Mouse (Mus musculus) adrenal gland, postnatal 4 days (tissue): ENCODE results near the gene Zfp180. TPM values are rescaled to one million over a fixed set of nuclear protein-coding genes. Genes with fewer than 3 reads are reported as not detected.
"Not testable (repeated sequence)": the region's sequence is repeated elsewhere in the genome, so short reads cannot be mapped to it uniquely, and the experiment has no call there.

Experiments
- DNase-seq, 2 experiments: peaks; one replicate each; pipeline ENCODE4 v3.0.0; 2021 to 2022; ENCODE audit warnings: low spot score in 2 of 2, mixed read lengths in 2 of 2
- long read RNA-seq, 2 experiments: library from polyadenylated mRNA; stranded (forward); transcript quantifications; one replicate each; pipeline ENCODE4 v2.0.0; 2021
- total RNA-seq, 2 experiments: library from RNA; stranded (reverse); gene quantifications; 2 replicates each; pipeline ENCODE4 v1.2.3; 2021

The Zfp180 gene
- total RNA-seq, result 10 to 100 TPM; 19.9 to 20.8 TPM
- long read RNA-seq, experiment 1, partial matches to known transcripts, result 0 of 2 reads
- long read RNA-seq, experiment 1, other reads (novel, unspliced or antisense), result 2 of 2 reads
- long read RNA-seq, experiment 2, partial matches to known transcripts, result 5 of 7 reads
- long read RNA-seq, experiment 2, other reads (novel, unspliced or antisense), result 1 of 7 reads

DNA sequence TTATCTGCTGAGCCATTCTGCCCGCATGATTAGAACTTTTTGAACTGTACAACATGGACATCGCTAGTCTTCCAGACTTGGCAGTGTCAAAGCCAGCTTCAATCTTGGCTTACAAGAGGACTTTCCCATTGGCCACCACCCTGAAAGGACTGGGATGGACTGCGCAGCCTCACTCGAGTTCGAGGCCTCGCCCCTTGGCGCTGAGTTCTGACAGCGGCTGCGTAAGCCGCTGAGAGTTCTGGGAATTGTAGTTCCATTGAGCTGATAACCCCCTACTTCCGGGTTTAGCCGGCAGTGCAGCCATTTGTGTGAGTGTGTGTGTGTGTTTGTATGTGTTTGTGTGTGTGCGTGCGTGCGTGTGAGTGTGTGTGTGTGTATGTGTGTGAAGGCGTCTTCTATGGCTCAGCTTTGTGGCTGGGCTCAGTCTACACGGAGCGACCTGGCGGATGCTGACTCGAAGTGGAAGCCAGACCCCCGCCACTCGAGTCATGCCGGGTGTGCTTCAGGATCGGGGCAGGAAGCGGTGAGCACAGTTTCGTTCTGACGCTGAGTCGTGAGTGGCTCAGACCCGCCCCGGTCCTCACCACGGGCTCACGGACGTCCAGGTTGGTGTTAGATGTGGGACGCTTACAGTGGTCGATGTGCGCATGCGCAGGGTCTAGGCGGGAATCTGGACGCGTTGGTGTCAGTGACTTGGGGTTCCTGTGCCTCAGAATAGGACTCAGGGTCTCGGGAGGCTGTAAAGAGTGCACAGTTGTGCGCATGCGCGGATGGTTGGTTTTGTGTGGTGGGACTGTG is at the start of gene Zfp180:
Zfp180 (plus strand) TSS at position 291 of the 798 bp plus-strand sequence.
- peak; percentile 68 to 86 for DNase-seq

DNA sequence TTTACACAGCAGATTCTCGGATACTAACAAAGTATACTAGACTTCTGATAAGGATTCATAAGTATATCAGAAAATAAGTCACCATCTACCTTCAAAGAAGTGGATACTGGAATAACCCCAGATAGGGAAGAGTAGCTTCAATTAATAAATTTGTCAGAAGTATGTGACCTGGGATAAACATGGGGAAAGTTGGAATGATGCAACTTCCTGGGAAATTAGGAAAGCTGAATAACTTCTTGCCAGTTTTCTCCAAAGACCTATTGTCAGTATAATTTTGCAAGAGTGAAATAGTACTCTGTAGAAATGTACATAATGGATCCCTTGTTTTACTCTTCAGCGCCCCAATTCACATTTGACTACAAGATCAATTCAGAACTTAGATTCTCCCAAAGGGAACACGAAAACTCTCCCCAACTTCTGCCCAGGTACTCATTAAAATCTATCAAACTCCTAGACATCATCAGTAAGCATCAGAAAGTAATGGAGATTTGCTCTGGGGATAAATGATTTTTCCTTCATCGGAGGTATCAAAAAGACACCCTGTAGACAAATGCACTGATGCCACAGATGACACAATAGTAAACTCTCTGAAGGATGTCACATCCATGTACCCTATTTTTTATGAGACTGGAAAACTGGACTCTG is 28.9 kb upstream of the Zfp180 start, which contains the start of gene Vmn1r183:
Vmn1r183 (plus strand) TSS at position 595 of the 645 bp plus-strand sequence.
- no peak for DNase-seq

DNA sequence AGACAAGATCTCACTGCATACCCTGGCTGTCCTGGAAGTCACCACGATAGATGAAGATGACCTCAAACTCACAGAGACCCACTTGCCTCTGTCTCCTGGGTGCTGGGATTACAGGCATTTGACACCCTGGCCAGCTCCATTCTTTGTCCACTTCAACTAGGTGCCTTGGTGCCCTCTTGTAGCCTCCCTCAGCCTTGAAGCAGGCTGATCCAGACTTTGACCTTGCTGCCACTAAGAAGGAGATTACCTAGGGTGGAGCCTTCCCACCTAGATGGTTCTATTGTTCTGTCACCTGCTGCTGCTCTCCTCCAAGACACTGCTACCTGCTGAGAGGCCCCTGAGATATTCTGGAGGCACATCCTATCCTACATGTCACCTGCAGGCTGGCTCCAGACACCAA is 7.3 kb upstream of the Zfp180 start:
- DNase-seq, result not testable (repeated sequence)

DNA sequence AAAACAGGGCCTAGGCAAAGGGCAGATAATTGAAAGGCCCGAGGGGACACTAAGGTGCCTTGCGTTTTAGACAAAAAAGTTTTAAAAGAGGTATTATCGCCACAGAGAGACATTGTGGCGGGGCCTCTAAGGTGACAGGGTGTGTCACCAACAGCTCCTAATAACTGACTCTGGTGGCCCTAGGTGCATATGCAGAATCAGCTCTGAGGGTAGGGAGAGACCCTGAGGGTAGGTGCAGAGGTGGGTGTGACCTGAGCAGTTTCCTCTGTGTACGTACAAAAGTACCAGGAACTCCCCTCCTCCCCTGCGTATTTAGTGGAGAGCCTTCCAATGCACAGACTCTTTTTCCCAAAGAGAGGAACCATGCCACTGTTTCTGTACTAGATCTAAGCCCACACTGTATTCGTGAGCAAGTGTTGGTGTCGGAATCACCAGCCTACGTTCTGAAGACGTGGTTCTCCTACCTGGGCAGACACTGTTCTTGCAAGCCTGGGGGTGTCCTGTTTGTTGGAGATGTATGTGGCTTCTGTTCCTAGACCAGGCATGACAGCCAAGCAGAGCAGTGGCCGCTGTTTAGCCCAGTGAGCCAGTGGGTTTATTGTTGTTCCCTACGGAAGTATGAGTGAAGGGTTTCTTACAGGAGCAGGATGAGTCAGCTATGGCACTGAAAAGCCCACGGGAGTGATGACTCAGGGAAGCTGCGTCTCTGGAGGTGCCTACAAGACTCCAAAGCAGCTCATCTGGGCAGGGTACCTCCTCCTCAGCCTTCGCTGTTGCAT is 922 bp downstream of the Zfp180 start:
- DNase-seq, result no peak

DNA sequence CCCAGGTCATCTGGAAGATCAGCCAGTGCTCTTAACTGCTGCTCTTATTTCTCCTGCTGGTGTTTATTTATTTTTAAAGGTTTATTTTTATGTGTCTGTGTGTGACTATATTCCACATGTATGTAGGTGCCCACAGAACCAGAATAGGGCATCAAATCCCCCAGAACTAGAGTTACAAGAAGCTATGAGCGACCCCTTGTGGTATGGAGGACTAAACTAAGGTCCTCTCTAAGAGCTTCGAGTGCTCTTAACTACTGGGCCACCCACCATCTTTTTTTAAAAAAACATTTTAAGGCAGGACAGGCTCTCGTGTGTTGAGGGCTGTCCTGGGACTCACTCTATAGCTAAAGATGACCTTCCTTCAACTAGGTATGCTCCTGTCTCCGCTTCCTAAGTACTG is 5.1 kb downstream of the Zfp180 start:
- DNase-seq, result no peak

DNA sequence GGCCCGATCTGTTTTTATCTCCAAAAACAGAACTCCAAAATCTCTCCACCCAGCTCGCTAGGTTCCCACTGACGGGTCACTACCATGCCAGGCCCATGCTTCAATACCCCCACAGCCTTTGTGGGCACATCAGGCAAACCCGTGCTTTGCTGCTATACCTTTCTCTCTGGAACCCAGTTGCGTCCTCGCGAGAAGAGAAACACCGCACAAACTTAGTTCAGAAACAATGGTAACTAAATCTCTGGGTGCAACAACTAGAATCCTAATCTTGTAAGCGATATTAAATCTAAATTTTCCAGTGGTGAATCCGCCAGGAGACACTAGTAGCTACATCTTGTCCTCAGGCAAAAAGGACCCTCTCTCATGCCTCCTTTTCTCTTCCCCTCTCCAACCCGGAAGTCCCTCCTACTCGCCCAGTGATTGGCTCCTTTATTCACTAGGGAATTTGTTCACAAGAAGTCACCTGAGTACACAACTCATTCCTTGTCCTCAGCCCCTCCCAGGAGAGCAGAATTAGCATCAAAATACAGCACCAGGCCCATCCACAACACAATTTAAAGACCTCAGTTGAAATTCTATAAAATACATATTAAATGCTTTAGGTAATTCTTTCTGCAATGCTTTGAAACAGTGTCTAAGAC is 5.9 kb downstream of the Zfp180 start:
- no peak for DNase-seq

DNA sequence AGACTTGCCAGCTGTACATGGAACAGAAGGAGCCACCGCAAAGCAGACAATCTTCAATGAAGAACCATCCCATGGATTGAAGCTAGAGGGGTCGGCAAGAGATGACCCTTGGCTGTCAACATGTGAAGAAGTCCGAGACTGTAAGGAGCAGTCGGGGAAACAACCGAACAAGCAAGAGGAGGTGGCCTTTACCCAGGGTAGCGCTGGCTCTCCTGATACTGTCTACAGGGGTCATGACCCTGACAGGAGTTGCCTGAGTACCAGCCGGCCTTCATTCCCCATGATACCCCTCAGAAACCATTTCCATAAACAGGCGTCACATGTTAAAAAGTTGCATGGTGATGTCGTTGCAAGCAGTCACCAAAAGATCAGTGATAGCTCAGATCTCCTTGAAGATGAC is 22.7 kb downstream of the Zfp180 start:
- no peak for DNase-seq

DNA sequence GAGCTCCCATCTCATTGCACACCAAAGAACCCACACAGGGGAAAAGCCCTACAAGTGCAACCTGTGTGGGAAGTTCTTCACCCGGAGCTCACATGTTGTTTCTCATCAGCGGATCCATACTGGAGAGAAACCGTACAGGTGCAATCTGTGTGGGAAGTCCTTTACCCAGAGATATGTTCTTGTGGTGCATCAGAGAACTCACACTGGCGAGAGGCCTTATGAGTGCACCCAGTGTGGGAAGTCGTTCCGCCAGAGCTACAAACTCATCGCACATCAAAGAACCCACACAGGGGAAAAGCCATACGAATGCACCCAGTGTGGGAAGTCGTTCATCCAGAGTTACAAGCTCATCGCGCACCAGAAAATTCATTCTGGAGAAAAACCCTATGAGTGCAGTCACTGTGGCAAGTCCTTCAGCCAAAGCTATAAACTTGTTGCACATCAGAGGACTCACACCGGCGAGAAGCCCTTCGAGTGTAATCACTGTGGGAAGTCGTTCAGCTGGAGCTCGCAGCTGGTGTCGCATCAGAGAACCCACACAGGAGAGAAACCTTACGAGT is 23.5 kb downstream of the Zfp180 start:
- no peak for DNase-seq

DNA sequence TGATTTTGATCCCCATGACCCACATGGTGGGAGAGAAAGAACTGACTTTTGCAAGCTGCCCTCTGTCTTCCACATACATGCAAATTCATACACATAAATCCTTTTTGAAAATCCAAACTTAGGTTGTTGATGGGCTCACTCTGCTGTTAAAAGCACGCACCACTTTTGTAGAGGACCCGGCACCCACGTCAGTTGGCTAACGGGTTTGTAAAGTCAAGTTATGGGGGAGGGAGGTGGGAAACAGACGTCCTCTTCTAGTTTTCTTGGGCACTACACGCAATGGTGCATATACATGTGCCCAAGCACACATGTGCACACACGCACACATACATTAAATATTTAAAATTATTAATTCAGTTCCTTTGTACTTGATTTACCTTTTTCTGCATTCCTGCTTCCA is 29.1 kb downstream of the Zfp180 start:
- no peak for DNase-seq

DNA sequence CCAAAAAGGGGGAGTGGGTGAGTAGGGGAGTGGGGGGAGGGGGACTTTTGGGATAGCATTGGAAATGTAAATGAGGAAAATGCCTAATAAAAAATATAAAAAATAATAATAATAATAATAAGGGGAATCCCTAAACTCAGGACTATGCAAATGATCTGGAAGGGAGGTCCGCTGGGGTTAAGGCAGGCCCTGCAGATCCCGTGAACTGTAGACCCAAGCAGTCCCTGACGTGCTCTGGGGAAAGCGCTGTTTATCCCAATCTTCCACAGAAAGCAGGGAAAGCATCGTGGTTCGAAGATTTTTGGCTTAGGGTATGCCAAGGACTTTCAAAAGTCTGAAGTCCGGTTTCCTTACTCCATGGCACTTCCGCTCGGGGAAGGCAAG is 30.0 kb downstream of the Zfp180 start:
- no peak for DNase-seq

DNA sequence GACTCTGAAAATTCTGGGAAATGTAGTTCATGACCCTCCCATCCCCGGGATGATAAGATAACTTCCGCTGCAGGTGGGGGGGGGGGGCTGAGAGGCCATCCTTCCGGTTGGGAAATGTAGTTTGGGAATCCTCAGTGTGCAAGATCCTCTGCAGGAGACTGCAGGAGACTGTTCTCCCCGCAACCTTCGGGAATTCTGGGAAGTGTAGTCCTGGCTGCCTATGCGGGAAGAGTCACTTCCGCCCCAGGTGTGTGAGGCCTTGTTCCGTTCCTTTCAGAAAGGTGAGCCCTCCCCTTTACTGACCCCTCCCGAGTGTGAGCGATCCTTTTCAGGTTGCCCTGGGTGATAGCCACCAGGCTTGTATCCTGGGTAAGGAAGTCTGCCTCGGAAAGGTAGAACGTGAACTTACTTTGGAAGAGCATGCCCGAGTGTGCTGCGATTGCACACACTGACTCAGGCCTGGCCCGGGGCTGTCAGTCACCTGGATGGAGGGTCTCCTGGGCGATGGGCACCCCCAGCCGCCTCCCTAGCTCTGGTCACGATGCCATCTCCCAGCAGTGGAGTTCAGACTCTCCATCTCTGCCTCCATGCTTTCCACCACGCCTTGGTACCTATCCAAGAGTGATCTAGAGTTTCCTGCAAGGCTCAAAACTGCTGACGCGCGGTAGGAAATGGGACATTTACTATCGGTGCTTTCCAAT is 30.6 kb downstream of the Zfp180 start, which contains the start of gene Zfp112:
Zfp112 (plus strand) TSS at position 159 of the 701 bp plus-strand sequence.
- DNase-seq, result peak; percentile 18 to 48

DNA sequence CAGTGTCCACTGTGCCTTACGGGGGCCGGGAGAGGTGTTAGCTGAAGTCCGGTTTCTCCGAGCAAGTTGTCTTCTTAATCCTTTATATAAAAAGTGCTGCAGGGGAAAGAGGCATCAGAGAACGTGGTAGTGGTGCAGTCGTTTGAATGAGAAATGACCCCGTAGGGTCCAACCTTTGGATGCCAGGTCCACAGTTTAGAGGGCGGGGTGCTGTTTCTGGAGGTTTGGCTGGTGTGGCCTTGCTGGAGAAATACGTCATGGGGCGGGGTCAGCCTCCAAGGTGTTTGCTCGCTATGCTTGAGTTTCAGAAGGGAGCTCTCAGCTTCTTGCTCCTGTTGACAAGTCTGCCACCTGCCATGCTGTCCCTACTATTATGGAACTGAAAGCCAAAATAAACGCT is 31.3 kb downstream of the Zfp180 start:
- DNase-seq, result no peak

DNA sequence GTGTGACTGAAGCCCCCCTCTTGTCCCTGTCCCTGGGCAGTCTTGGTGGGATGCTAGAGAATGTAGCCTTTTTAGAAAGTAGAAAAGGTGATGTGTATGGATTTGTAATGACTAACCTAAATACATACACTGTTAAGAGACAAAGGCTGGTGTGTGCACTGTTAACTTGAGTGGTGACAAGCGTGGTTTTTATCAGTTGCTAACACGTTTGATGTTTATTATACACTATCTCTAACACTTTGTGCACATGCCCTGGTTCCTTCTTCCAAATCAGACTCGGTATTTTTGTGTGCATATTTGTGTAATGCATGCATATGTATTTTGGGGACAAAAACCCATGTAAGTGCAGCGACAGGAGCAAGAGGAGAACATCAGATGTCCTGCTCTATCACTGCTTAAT is 34.9 kb downstream of the Zfp180 start:
- DNase-seq, result no peak

DNA sequence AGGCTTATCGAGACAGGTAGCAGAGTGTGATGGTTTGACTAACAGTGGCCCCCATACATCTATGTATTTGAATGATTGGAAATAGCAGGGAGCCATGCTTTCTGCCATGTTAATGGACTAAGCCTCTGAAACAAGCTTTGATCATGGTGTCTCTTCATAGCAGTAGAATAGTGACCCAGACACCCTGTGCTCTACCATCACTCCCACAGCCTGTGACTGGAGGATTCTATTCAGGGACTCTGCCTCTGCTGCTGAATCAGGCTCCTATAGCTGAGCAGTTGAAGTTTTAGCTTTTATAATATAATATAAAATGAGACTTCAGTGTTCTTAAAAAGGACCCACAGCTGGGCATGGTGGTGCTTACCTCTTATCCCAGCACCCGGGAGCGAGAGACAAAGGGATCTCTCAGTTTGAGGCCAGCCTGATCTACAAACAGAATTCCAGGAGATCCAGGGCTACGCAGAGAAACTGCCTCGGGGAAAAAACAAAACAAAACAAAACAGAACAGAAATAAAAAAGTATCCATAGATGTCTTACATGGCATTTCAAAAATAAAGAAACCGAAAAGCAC is 51.8 kb downstream of the Zfp180 start:
- no peak for DNase-seq

DNA sequence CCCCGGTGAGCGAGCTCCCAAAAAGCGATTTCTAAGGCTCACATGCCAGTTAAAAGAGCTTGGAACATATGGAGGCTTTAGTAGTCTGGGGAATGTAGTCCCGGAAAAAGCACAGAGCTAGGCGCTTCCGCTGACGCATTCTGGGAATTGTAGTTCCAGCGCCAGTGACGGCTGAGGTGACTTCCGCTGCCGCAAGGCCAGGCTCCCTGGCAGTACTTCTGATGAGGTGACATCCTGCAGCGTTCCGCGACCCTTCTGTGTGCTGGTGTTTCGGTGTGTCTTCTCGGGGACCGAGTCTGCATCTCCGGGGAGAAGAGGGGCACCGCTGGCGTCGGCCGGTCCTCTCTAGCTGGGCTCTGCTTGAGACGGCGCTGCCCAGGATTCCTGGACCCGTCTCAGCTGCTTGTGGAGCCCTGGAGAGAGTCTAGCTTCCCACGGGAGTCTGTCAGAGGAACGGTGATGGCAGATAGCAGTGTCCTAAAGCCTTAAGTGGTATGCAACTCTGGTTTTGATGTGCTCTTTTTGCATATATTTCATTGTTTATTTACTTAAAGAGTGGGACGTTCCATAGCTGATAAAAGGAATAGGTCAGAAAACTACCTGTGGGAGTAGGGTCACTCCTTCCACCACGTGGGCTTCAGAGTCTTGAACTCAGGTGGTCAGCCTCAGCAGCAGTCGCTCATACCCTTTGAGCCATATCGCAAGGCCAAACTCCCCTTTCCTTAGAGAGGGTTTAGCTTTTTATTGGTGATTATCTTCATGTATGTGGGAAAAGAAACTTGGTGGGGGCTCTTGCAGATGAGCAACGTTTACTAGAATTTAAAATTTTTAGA is 52.5 kb downstream of the Zfp180 start, which contains the start of gene Zfp235:
Zfp235 (plus strand) TSS at position 174 of the 833 bp plus-strand sequence.
- peak; percentile 41 to 65 for DNase-seq

DNA sequence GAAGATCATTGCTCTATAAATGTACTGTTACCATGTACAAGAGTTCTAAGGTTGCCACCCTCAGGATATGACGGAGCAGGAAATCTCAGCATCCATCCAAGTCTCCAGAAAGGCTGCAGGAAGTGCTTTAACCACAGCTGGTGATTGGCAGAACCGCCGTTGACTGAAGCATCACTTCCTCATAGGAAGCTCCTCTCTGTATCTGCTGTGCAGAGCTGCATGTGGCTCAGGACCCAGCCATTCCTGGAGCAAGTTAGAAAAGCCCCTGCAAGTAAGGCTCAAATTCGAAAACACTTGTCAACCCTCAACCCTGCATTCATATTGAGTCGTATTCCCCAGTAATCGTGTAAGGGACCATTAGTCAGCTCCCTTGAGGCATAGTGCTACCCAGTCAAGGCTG is 60.8 kb downstream of the Zfp180 start:
- DNase-seq, result no peak

DNA sequence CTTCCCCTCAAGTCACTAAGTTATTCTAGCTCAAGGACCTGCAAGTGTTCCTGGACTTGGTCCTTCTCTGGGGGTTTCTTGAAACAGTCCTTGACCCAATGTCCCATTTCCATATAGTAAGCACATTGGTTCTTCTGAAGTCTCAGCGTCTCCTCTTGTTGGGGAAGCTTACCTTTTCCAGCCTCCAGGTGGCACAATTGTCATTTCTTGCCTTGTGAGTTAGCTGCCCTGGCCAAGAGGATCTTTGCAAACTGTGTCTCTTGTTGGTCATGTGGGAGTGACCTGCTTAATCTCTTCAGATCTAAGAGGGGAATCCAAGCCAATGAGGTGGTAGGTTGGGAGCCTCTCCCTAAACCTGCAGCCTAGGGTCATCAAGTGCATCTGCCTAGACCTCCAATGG is 71.5 kb downstream of the Zfp180 start:
- no peak for DNase-seq
